Mouse (Mus musculus) gonadal fat pad, adult 2 months (tissue): Measurements from ENCODE around the gene Fam69b. TPM values are rescaled to one million over a fixed set of nuclear protein-coding genes. Genes with fewer than 3 reads are reported as not detected.

Experiments
- DNase-seq: peaks from one replicate; pipeline ENCODE4 v3.0.0-alpha.2; 2012; ENCODE audit warnings: low read depth
- polyA plus RNA-seq: library from polyadenylated mRNA; depleted of rRNA; stranded (reverse); fragments of >200 nt; gene quantifications from 2 replicates; pipeline ENCODE4 v1.2.3, GENCODE M21; 2012; rRNA removed

Gene Fam69b
- polyA plus RNA-seq: 24.7 and 33.7 TPM in 2 replicates

DNA sequence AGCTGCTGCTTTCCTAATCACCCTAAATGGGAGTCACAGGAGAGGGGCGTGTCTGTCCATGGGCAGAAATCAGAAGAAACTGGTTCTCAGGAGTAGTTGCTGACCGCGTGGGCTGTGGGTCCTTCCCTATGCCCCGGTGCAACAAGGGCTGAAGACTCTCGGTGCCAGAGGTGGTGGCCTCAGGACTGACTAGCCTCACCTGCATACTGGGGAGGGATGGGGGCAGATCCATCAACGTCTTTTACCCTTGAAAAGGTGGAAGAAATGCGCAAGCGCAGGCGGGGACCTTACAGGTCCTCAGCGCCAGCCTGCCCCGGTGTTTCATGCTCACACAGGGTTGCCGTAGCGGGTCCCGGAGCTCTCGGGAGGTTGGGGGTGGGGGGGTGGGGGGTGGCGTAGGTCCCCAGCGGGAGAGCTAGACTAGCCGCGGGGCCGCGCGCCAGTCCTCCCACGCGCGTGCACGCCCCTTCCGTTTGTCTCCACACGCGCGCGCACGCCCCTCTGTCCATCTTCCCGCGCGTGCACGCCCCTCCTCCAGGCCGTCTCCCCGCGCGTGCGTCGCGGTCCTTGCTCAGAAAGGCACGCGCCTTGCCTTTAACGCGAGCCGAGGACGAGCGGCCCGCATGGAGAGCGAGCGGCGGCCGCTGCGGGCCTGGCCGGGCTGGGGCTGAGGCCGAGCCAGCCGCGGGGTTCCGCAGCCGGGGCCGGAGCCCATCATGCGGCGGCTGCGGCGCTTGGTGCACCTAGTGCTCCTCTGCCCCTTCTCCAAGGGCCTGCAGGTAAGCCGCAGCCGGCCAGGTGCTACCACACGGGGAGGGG lies at the start of gene Fam69b:
Gene Fam69b (plus strand): TSS at position 537 of the 819 bp plus-strand sequence.
- DNase-seq: no peak

DNA sequence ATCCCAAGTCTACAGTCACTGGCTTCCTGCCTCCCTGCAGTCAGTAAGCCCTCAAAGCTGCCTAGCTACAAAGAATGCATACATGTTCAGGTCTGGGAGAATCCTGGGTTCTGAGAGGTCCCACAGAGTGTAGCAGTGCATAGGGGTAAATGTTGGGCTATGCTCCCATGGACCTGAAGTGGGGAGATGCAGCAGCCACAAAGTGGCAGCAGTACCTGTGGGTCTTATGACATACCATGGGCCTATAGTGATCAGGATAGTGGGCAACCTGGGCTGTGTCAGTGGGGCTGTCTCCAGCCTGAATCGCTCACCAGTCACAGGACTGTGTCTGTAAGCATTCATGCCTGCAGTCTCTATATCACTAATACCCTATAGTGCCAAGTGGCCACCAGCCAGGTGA lies 48.5 kb upstream of the Fam69b start, which contains the start of gene Egfl7:
Gene Egfl7 (plus strand): TSS at position 301 of the 400 bp plus-strand sequence.
- DNase-seq: no peak

DNA sequence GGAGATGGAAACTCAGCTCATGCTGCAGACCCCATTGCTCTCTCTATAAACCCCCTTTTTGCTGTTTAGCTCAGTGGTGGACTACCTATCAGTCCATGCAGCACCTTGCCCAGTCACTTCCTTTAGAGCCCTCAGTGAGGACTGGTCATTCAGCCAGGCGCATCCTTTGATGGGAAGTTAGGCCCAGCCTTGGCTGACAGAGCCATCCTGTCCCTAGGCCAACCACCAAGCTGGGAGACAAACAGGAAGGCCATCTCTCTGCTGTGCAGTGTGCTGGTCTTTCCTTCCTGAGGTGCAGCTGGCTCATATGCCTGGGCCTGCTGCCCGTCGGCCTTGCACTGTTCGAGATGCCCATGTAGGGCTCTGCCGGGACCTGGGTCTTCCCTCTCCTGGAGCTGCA lies 47.5 kb upstream of the Fam69b start:
- DNase-seq: no peak

DNA sequence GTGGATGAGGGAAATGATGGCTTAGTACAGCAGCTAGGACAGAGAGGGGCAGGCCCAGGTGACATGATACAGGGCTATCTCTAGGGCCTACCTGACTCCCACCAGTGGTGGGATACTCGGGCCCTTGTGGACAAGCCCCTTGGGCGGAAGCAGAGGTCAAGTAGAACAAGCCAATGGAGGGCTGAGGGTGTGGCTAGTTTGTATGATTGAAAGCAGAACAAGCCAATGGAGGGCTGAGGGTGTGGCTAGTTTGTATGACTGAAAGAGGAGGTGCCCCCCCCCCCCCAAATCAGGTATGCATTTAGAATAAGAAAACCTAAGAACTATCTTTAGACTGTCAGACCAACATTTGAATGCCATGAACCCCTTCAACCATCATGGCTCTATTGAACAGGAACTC lies 46.1 kb upstream of the Fam69b start:
- no peak for DNase-seq

DNA sequence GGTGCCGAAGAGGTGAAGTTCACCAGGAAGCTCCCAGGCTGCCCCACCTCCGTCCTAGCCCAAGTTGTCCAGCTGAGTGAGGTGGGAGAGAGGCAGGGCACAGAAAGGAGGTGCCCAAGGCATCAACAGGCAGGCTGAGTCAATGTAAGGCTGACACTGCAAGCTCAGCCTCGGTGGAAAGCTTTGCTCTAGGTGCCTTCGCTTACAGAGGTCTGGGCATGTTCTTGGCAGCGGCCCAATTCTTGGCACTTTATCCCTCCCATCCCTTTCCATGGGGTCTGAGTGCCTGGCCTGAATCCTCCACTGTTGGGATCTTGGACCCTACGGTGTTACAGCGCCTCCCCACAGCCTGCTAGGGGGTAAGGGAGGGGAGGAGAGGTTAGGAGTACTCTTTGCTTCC lies 45.5 kb upstream of the Fam69b start:
- no peak for DNase-seq

DNA sequence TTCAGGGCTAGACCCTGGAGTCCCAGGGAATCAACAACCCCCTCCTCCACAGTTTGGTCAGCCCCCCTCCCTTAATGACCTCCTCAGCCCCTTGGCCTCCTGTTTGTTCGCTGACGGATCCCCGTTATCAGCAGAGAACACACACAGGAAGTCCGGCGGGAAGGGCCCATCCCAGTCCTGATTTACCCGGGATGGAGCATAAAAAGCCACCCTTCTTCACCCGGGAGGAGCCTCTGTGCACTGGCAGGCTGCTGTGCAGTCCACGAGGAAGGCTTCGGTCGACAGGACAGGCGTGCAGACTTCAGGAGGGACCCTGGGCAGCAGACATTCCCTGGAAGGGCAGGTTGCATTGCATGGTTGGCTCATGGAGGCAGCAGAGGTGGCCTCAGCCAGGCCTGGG lies 44.6 kb upstream of the Fam69b start:
- no peak for DNase-seq

DNA sequence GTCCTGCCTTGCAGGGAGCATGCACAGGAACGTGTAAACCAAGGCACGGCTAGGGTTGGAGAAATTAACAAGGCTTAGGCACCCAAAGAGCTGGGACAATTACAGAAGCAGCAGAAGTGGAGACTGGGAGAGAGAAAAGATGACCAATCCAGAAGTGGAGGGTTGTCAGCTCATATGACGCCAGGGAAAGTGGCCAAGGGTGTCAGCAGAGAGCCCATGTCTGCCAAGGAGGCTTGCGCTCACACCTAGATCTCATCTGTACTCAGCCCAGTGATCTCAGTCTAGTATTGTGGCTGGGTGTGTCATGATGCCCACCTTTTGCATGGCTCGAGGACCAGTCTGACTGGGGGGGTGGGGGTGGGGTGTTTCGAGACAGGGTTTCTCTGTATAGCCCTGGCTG lies 42.5 kb upstream of the Fam69b start:
- no peak for DNase-seq

DNA sequence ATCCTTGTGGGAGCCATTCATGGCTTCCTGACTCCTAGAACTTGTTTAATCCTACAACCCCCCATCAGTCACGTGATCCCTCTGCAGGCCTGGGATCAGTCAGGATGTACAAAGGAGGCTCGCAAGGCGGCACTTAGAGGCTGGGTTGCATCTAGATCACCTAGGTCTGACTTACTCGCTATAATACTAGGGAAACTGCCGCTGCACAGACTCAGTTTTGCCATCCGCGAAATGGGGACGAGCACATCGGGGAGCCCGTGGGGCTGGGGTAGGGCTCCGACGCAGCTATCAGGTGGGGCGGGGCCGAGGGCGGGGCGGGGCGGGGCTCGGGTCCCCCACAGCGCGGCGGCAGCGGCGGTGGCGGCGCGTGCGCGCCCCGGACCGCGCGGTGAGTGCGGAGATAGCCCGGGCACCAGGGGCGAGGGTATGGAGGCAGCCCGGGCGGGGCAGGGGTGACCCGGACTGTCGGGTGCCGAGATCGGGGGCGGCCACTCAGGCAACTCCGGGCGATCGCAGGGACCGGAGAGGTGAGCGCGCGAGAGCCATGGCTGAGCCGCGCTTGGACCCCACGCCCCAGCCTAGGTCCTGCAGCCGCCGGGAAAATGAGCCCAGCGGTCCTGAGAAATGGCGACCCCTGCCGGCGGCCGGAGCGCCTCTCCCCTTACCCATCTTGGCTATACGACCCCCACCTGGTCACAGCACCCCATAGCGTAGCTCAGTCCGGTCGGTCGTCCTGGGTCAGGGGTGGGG lies 41.8 kb upstream of the Fam69b start, which contains the start of gene Gm20532:
Gene Gm20532 (plus strand): TSS at position 346 of the 750 bp plus-strand sequence.
- DNase-seq: no peak

DNA sequence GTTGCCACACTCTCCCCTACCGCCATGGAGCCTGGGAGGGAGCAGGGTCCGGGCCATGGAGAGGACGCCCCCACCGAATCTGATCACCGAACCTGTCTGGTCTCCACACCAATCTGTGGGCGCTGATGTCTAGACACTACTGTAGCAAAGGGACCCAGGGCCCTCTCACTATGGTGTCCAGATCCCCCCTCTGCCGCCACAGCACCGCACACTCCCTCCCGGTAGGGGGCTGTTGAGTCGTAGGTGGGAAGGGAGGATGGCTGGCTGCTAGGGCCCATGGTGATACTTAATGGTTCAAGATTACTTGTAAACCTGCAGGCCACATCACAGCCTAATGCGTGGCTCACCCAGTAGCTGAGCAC lies 41.2 kb upstream of the Fam69b start:
- no peak for DNase-seq

DNA sequence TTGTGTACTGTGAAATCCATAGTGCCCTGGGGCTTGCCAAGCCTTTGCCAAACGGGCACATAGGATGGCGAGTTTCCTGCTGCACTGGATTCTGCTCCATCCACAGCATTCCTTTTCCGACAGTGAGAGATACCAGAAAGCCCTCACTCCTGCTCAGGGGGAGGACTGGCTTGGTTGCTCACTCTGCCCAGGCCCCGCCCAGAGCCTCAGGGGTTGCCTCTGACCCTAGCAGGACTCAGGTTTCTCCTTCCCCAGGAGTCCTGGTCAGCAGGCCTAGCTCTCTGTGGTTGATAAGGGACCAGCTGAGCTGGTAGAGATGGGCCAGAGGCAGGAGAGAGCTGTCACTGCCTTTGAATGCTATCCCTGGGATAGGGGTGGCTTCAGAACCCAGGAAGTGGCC lies 39.7 kb upstream of the Fam69b start:
- DNase-seq: no peak

DNA sequence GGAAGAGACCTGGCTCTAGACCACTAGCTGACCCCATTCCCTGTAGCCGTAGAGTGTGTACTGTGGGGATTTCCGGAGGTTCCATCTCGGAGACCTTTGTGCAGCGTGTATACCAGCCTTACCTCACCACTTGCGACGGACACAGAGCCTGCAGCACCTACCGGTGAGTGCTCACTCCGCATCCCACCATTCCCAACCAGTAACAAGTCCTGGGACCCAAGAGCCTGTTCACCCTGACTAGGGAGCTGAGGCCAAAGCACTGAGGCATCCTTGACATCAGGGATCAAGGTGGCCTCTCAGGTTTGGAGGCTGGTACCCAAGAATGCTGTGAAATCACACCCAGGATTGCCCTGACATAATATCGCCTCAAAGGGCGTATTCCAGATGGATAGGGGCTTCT lies 39.0 kb upstream of the Fam69b start:
- DNase-seq: no peak

DNA sequence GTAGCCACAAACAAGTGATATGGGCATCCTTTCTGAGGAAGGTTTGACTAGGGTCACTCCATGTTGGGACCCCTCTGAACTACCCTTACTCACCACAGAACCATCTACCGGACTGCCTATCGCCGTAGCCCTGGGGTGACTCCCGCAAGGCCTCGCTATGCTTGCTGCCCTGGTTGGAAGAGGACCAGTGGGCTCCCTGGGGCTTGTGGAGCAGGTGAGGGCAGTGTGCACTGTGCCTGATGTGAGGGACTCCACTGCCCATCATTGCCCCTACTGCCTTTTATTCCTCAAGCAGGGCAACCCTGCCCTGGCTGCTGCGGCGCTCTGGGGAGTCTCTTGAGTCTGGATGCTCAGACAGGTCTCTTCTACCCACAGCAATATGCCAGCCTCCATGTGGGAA lies 38.0 kb upstream of the Fam69b start:
- no peak for DNase-seq

DNA sequence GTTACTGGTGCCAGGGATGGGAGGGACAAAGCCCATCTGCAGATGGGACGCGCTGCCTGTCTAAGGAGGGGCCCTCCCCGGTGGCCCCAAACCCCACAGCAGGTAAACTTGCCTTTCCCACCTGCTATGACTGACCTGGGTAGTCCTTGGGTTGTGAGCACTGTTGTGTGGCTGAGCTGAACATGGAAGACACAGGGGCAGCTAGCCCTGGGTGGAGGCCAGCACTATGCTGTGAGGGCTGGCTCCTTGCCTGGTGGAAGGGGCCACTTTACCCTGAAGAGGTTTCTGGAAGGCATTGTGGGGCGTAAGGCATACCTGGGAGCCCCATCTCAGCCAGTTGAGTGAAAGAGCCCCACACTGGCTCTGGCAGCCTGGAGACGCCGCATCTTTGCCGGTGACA lies 37.3 kb upstream of the Fam69b start:
- no peak for DNase-seq

DNA sequence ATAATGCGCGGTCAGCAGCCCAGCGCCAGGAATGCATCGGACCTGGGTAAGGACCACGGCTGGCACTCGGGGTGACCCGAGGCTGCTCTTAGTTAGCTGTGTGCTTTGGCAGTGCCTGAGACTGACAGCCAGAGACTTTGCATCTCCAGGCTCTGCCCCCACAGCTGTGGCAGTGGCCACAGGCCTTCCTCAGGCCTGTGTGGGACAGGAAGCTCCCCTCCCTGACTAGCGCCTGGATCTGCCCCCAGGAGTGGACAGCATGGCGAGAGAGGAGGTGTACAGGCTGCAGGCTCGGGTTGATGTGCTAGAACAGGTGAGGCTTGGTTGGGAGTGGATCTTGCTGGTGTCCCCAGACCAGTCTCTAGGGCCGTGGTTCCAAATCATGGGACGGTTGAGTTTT lies 36.8 kb upstream of the Fam69b start:
- DNase-seq: no peak

DNA sequence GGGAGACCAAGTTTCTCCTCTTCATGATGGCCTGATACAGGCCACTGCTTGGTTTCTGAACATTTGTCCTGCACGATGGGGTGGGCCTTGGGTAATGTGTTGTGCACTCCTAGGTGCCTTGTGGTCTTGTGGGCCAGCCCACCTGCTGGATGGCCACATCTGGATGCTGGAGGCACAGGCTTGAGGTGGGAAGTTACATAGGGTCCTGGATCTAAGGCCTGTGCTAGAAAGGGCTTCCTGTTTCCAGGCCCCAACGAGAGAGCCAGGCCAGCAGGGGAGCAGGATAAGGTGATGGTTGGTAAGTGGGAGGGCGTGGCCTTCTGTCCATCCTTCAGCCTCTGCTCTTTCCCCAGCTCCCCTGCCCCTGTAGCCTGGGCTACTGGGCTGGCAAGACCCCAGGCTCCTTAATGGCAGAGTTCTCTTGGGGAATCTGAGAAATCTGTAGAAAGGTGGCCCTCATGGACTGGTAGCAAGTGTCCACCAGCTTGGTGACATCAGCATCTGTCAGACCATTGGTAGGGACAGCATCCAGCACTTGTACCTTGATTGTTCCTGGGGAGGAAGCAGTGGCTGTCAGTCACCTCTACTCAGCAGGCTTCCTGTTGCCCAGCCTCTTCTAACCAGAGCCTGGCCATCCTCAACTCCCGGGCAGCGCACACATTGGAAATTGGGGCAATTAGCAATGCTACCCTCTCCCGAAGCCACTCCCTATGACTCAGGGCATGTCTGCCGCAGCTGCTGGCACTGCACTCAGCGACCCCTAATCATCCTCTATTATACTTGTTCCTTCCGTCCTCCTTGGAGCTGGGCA lies 34.8 kb upstream of the Fam69b start:
- no peak for DNase-seq

DNA sequence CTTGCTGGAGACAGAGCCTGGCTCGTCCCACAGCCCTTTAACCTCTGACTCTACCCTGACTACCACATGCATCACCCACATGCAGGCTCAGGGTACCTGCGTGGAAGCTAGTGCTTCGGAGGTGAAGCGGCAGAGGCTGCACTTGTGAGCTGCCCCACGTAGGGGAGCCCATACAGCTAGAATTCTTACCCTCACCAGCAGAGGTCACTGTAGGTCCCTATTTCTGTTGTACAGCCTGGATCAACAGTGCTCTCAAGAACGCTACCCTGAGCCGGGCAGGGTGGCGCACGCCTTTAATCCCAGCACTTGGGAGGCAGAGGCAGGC lies 34.3 kb upstream of the Fam69b start:
- no peak for DNase-seq

DNA sequence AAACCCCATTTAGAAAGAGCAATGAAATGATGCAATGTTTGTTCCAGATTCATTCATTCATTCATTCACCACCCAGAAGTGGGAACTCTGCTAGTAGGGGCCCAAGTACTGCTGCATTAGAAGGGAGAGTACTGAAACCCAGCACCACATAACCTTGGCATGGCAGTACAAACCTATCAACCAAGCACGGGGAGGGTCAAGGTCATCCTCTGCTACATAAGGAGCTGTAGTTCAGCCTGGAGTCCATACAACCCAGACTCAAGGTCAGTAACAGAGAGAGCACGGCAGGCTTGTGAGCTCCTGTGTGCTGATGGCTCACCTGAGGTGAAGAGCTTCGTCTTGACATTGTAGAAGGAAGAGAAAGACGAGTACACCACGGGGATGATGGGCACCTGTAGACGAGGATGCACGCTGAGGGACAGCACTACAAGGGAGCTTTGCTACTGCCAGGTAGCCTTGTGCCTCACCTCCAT lies 33.8 kb upstream of the Fam69b start:
- no peak for DNase-seq

DNA sequence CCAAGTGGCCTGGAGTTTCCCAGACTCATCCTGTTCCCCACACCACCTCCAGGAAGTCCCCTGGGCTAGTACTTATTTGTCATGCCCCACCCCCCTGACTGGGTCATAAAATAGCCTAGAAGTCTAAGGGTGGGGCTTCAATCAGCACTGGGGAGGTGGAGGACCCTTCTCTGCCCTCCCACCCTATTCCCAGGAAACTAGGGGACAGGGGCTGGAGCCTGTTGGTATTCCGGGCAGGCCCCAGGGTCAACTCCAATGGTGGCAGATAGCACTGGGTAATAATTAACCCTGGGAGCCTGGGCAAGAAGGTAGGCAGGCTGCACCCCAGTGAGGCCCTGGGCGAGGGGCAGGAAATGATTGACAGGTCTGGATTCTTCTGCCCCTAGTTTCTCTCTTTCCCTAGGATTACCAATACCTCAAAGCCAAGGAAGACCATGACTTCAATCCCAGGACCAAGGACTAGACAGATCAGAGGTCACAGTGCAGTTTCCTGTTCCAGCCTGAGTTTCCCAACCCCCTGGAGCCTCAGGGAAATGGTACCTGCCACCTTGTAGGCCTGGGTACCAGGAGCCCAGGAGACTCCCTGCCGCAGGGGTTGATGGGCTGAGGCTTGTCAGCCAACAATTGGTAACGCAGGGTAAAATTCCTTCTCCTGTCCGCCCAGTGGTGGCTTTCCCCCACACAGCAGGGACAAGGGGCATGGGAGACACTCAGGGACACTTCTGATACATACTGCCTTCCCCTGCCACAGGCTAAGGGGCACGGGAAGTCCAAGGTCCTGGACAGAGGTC lies 33.1 kb upstream of the Fam69b start:
- no peak for DNase-seq

DNA sequence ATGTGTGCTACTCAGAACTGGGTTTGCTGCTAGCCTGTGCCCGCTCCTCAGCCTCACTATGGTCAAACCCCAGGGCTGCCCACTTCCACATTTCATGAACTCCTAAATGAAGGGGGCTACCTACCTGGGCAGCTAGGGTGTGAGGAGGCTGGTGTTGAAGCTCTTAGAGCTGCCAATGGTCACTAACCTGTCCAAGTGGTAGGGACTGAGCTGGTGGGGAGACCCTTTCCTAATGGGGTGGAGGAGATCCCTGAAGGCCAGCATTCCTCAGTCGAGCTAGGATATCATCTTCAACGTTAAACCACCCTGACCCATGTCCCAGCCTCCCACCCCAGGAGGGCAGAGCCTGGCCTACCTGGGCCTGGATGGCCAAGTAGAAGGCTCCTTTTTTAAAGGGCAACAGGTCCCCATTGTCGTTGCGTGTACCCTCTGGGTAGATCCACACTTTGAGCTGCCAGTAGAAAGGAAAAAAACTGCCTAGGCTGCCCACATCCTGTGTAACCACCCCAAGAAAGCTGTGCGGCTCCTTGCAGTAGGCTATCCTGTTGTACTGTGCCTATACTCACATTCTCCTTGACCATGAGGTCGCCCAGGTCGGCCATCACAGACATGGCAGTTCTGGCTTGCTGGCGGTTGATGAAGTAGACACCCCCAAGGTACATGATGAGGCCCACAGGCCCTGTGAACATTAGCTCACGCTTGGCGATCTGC lies 32.4 kb upstream of the Fam69b start:
- no peak for DNase-seq

DNA sequence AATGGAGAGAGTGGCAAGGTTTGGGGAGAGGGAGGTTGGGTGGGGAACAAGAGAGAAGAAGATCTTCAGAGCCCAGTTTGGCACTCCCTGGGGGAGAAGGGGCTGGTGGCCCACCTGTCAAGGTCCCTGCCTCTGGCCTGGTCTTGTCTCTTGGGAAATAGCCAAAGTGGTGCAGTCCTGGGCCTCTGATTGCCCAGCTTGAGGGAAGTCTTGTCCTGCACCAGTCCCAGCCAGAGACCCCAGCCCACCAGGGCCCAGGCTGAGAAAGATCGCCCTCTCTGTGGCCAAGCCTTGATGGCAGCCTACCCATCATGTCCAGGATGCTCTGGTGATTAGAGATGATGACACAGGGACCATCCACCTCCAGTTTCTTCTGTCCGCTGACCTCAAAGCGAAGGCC lies 31.4 kb upstream of the Fam69b start:
- DNase-seq: no peak

DNA sequence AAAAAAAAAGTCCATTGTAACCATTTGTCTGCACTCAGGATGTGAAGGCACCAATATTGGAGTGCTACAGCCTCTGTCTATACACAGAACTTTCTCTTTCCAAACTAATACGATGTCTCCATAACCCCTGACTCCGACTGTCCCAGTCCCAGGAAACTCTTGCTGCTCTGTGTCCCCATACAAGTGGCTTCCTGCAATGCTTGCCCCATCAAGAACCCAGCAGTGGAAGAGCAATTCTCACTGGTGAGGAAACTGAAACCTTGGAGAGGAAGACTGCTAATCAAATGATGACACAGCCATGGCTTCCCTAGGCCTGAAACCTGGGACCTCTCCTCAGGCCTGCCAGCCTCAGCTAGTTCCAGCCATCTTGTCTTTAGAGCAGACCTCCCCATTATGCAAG lies 30.4 kb upstream of the Fam69b start:
- DNase-seq: no peak
